Mouse (Mus musculus) thymus, adult 2 months (tissue): Measurements from ENCODE around the gene Kpna2. TPM values are rescaled to one million over a fixed set of nuclear protein-coding genes. Genes with fewer than 3 reads are reported as not detected.

ENCODE experiments used
- DNase-seq: peaks from one replicate; pipeline ENCODE4 v3.0.0; 2021
- H3K27ac ChIP-seq: fragments of 200-500 bp; 2 replicates; pipeline ENCODE4 v1.5.1; 2012; ENCODE audit warnings: low read length, control low read depth; ENCODE audit not compliant: control insufficient read depth, insufficient read depth
- H3K27me3 ChIP-seq: fragments of 200-500 bp; 2 replicates; pipeline ENCODE4 v1.6.1; 2012; ENCODE audit warnings: mild to moderate bottlenecking, low read length, moderate library complexity, mixed read lengths; ENCODE audit not compliant: control insufficient read depth, insufficient read depth
- H3K36me3 ChIP-seq: fragments of 200-500 bp; 2 replicates; pipeline ENCODE4 v1.6.1; 2012; ENCODE audit warnings: mild to moderate bottlenecking, low read length, moderate library complexity; ENCODE audit not compliant: control insufficient read depth, insufficient read depth
- H3K4me1 ChIP-seq: fragments of 200-500 bp; replicated peaks from 2 replicates; pipeline ENCODE4 v1.6.1; 2012; ENCODE audit warnings: low read length; ENCODE audit not compliant: control insufficient read depth, insufficient read depth
- H3K4me3 ChIP-seq: fragments of 200-500 bp; 2 replicates; pipeline ENCODE4 v1.5.1; 2012; ENCODE audit warnings: mild to moderate bottlenecking, low read length, control low read depth, moderate library complexity; ENCODE audit not compliant: control insufficient read depth, insufficient read depth
- CTCF ChIP-seq: fragments of 200-500 bp; IDR thresholded peaks from 2 replicates; pipeline ENCODE4 v1.5.1; 2012; ENCODE audit warnings: mild to moderate bottlenecking, control low read depth, low read length, moderate library complexity, borderline replicate concordance; ENCODE audit not compliant: control insufficient read depth, poor library complexity, insufficient read depth; ENCODE audit errors: extremely low read depth
- POLR2A ChIP-seq: fragments of 200-500 bp; IDR thresholded peaks from 2 replicates; pipeline ENCODE4 v1.6.1; 2012; ENCODE audit warnings: mild to moderate bottlenecking, low read length, control low read depth, moderate library complexity; ENCODE audit not compliant: control insufficient read depth, poor library complexity, insufficient read depth; ENCODE audit errors: extremely low read depth
- WGBS: fragments of 180-500 bp; shearing (Covaris S2); methylation state at CpG from one replicate; pipeline ENCODE4 v1.1.7; 2018; 5-methylcytosine and 5-hydroxymethylcytosine counted together
- polyA plus RNA-seq: library from polyadenylated mRNA; depleted of rRNA; stranded (reverse); fragments of >200 nt; gene quantifications from 2 replicates; pipeline ENCODE4 v1.2.3, GENCODE M21; 2012

Kpna2 gene
- polyA plus RNA-seq, 1 experiment, result 134 TPM

DNA sequence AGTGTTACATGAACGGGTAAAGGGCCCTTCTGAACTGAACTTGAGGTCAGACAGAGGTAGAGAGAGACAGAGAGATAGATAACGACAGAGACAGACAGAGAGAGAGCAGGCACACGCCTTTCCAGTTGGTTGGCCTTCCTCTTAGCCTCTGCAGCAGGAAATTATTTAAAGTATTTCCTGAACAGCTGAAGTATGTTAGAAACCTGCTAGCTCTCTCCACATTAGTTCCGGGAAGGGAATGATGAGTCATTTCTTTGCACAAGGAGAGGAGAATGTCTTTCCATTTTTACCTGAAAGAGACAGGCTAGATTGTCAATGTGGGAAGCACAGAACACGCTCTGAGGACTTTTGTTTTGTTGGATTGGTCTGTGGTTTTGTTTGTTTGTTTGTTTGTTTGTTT is 17.0 kb downstream of the Kpna2 start:
- WGBS, result 46% methylated on average over 5 of the region's 5 CpGs
- DNase-seq, result no peak
- Histone ChIP-seq H3K27ac (no peak overlapping the region), H3K27me3 (no peaks in the 10 kb centered on the region), H3K4me3 (no peak overlapping the region), H3K36me3 (peaks cover 6% of the 10 kb centered on the region; the same call in 1 of the 2 replicates), H3K4me1 (no peaks in the 10 kb centered on the region)
- no peak for TF ChIP-seq CTCF
- TF ChIP-seq POLR2A, result no peak

DNA sequence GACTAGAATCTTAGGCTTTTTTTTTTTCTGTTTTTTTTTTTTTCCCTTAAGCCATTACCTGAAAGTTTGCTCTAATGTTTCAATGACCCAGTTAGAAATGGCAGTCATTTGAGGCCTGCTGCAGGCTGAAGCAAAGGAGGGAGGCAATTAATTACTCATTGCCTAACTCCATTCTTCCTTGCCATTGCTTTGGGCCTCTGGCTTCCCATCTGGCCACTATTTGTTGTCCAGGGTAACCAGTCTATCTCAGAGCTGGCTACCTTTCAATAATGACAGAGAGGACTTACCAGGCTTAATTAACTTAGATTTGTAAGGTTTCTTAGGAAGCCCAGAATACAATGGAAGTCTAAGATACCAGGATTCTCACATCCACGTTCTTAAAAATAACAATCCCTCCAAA is 17.6 kb downstream of the Kpna2 start:
- no peak for TF ChIP-seq POLR2A
- no peak for TF ChIP-seq CTCF
- H3K27ac ChIP-seq, result no peak overlapping the region
- no peak for DNase-seq
- no peaks in the 10 kb centered on the region for H3K27me3 ChIP-seq
- peaks cover under 1% of the 10 kb centered on the region; the same call in 1 of the 2 replicates for H3K36me3 ChIP-seq
- WGBS, result 96% methylated on average over 1 of the region's 1 CpGs
- H3K4me1 ChIP-seq, result no peaks in the 10 kb centered on the region
- no peak overlapping the region for H3K4me3 ChIP-seq

DNA sequence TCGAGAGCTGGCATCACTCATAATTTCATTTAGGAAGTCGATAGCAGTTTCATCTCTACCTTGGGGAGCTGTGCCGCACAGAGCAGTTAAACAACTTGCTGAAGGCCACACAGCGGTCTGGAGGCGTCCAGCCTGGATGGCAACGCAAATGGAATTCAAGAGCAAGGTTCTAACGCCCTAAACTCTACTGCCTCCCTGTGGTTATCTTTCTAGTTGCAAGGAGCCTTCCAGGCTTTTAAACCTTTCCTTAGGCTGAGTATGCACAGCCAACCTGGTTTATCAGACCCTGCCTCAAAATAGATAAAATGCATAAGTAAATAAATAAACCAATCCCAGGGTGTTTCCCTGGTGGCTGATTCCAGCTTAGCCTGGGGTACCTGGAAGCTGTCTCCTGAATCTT is 18.9 kb downstream of the Kpna2 start:
- Histone ChIP-seq H3K4me1 (no peaks in the 10 kb centered on the region), H3K4me3 (no peak overlapping the region), H3K27me3 (no peaks in the 10 kb centered on the region), H3K36me3 (no peaks in the 10 kb centered on the region), H3K27ac (no peak overlapping the region)
- peak; percentile 44 for DNase-seq
- no peak for TF ChIP-seq CTCF
- TF ChIP-seq POLR2A, result no peak
- 38% methylated on average over 7 of the region's 7 CpGs for WGBS

DNA sequence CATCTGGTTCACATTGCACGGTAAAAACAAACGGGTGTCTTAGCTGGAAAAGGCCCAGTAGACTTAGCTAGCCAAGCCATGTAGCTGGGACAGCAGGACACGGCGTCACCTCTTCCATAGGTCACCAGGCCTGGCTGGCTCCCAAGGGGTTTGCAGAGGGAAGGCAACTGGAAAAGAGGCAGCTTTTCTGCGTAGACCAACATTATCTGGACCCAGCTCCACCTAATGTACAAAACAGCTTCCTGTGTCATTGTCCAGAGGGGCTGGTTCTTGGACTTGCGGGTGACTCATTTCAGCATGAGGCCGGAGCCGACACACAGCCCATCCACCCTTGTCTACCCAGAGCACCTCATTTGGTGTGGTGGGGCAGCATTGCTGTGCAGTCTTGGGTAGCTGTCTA is 23.1 kb downstream of the Kpna2 start:
- Histone ChIP-seq H3K27me3 (no peaks in the 10 kb centered on the region), H3K36me3 (no peaks in the 10 kb centered on the region), H3K27ac (no peak overlapping the region), H3K4me3 (no peak overlapping the region), H3K4me1 (peaks cover 3% of the 10 kb centered on the region; the same call in 1 of the 2 replicates)
- no peak for DNase-seq
- TF ChIP-seq POLR2A, result no peak
- no peak for TF ChIP-seq CTCF
- 97% methylated on average over 8 of the region's 8 CpGs for WGBS

DNA sequence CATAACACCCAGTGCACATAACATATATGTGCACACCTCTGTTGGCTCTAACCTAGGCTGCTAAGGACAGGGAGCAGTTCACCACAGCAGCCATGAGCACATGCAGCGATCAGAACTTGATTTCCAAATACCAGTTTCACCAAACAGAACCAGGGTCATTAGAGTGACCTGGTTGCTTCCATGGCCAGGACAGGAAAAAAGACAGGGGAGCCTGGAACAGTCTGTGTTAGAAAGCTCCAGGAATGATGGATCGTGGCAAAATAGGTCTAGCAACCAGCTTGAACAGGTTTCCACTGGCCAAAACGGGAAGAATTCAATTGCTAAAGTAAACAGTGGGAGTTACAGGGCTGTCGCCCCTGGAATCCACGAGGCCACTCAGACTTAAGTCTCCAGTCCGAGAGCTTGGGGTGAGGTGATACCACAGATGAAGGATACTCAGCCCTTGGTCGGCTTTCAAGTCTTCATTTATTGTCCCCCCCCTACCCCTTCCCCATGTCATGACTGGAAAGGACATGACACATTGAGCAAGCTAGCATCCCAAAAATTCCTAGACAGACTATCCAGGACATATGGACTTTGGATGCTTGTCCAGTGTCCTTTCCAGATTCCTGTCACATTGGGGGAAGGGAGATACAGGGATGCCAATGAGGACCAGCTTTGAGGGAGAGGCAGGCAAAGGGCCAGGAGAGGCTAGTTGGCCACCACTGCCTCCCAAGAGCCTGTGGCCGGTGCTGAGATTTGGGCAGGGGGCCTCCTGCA is 23.7 kb downstream of the Kpna2 start:
- no peak for TF ChIP-seq CTCF
- no peak for TF ChIP-seq POLR2A
- no peak overlapping the region for H3K27ac ChIP-seq
- 92% methylated on average over 8 of the region's 8 CpGs for WGBS

DNA sequence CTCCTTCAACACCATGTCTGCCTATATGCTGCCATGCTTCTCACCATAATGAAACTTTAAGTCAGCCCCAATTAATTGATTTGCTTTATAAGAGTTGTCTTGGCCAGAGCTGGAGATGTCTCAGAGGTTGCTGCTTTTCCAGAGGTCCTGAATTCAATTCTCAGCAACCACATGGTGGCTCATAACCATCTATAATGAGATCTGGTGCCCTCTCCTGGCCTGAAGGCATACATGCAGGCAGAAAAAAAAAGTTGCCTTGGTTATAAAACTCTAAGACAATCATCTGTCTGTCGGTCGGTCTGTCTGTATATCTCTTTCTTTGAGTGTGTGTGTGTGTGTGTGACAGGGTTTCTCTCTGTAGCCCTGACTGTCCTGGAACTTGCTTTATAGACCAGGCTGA is 24.9 kb downstream of the Kpna2 start:
- no peaks in the 10 kb centered on the region for H3K36me3 ChIP-seq
- H3K4me1 ChIP-seq, result peaks cover 3% of the 10 kb centered on the region; the same call in 1 of the 2 replicates
- no peak overlapping the region for H3K4me3 ChIP-seq
- H3K27ac ChIP-seq, result no peak overlapping the region
- no peak for DNase-seq
- no peaks in the 10 kb centered on the region for H3K27me3 ChIP-seq
- no peak for TF ChIP-seq POLR2A
- TF ChIP-seq CTCF, result no peak
- WGBS, result 89% methylated on average over 2 of the region's 2 CpGs

More for the DNA sequence above, 23.7 kb downstream of the Kpna2 start:
- peaks cover 3% of the 10 kb centered on the region; the same call in 1 of the 2 replicates for H3K4me1 ChIP-seq
- H3K36me3 ChIP-seq, result no peaks in the 10 kb centered on the region
- no peak overlapping the region for H3K4me3 ChIP-seq
- DNase-seq, result no peak
- no peaks in the 10 kb centered on the region for H3K27me3 ChIP-seq
